Mouse (Mus musculus) ovary, postnatal 10 days (tissue): ENCODE measurements around the gene Gm10721.
"Not testable (repeated sequence)": the region's sequence is repeated elsewhere in the genome, so short reads cannot be mapped to it uniquely, and the experiment has no call there.

Experiments
- DNase-seq: peaks from one replicate; pipeline ENCODE4 v3.0.0; 2022; ENCODE audit warnings: low spot score

Gene Gm10721

DNA sequence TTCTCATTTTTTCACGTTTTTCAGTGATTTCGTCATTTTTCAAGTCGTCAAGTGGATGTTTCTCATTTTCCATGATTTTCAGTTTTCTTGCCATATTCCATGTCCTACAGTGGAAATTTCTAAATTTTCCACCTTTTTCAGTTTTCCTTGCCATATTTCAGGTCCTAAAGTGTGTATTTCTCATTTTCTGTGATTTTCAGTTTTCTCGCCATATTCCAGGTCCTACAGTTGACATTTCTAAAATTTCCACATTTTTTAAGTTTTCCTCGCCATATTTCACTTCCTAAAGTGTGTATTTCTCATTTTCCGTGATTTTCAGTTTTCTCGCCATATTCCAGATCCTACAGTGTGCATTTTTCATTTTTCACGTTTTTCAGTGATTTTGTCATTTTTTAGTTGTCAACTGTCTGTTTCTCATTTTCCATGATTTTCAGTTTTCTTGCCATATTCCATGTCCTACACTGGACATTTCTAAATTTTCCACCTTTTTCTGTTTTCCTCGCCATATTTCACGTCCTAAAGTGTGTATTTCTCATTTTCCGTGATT is at the start of gene Gm10721:
Gene Gm10721, plus strand, starts transcription at position 408 of the 547 bp plus-strand sequence.
- DNase-seq = not testable (repeated sequence)

DNA sequence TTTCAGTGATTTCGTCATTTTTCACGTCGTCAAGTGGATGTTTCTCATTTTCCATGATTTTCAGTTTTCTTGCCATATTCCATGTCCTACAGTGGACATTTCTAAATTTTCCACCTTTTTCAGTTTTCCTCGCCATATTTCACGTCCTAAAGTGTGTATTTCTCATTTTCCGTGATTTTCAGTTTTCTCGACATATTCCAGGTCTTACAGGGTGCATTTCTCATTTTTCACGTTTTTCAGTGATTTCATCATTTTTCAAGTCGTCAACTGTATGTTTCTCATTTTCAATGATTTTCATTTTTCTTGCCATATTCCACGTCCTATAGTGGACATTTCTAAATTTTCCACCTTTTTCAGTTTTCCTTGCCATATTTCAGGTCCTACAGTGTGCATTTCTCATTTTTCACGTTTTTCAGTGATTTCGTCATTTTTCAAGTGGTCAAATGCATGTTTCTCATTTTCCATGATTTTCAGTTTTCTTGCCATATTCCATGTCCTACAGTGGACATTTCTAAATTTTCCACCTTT is 12.4 kb upstream of the Gm10721 start, which contains the start of gene Gm10722:
Gene Gm10722, plus strand, starts transcription at position 478 of the 528 bp plus-strand sequence.
- DNase-seq = peak; percentile 24

DNA sequence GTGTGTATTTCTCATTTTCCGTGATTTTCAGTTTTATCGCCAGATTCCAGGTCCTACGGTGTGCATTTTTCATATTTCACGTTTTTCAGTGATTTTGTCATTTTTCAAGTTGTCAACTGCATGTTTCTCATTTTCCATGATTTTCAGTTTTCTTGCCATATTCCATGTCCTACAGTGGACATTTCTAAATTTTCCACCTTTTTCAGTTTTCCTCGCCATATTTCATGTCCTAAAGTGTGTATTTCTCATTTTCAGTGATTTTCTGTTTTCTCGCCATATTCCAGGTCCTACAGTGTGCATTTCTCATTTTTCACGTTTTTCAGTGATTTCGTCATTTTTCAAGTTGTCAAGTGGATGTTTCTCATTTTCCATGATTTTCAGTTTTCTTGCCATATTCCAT is 11.9 kb upstream of the Gm10721 start:
- DNase-seq = not testable (repeated sequence)

DNA sequence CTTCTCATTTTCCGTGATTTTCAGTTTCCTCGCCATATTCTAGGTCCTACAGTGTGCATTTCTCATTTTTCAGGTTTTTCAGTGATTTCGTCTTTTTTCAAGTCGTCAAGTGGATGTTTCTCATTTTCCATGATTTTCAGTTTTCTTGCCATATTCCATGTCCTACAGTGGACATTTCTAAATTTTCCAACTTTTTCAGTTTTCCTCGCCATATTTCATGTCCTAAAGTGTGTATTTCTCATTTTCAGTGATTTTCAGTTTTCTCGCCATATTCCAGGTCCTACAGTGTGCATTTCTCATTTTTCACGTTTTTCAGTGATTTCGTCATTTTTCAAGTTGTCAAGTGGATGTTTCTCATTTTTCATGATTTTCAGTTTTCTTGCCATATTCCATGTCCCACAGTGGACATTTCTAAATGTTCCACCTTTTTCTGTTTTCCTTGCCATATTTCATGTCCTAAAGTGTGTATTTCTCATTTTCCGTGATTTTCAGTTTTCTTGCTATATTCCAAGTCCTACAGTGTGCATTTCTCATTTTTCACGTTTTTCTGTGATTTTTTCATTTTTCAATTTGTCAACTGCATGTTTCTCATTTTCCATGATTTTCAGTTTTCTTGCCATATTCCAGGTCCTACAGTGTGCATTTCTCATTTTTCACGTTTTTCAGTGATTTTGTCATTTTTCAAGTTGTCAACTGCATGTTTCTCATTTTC is 10.8 kb upstream of the Gm10721 start:
- DNase-seq = peak; percentile 100

DNA sequence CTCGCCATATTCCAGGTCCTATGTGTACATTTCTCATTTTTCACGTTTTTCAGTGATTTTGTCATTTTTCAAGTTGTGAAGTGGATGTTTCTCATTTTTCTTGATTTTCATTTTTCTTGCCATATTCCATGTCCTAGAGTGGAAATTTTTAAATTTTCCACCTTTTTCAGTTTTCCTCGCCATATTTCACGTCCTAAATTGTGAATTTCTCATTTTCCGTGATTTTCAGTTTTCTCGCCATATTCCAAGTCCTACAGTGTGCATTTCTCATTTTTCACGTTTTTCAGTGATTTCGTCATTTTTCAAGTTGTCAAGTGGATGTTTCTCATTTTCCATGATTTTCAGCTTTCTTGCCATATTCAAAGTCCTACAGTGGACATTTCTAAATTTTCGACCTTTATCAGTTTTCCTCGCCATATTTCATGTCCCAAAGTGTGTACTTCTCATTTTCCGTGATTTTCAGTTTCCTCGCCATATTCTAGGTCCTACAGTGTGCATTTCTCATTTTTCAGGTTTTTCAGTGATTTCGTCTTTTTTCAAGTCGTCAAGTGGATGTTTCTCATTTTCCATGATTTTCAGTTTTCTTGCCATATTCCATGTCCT is 10.0 kb upstream of the Gm10721 start, which contains the start of gene Gm11168:
Gene Gm11168, plus strand, starts transcription at position 553 of the 603 bp plus-strand sequence.
- not testable (repeated sequence) for DNase-seq

DNA sequence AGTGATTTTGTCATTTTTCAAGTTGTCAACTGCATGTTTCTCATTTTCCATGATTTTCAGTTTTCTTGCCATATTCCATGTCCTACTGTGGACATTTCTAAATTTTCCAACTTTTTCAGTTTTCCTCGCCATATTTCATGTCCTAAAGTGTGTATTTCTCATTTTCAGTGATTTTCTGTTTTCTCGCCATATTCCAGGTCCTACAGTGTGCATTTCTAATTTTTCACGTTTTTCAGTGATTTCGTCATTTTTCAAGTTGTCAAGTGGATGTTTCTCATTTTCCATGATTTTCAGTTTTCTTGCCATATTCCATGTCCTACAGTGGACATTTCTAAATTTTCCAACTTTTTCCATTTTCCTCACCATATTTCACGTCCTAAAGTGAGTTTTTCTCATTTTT is 6.8 kb upstream of the Gm10721 start:
- not testable (repeated sequence) for DNase-seq

DNA sequence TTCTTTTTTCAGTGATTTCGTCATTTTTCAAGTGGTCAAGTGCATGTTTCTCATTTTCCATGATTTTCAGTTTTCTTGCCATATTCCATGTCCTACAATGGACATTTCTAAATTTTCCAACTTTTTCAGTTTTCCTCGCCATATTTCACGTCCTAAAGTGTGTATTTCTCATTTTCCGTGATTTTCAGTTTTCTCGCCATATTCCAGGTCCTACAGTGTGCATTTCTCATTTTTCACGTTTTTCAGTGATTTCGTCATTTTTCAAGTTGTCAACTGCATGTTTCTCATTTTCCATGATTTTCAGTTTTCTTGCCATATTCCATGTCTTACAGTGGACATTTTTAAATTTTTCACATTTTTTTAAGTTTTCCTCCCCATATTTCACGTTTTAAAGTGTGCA is 6.3 kb upstream of the Gm10721 start:
- peak; percentile 100 for DNase-seq

DNA sequence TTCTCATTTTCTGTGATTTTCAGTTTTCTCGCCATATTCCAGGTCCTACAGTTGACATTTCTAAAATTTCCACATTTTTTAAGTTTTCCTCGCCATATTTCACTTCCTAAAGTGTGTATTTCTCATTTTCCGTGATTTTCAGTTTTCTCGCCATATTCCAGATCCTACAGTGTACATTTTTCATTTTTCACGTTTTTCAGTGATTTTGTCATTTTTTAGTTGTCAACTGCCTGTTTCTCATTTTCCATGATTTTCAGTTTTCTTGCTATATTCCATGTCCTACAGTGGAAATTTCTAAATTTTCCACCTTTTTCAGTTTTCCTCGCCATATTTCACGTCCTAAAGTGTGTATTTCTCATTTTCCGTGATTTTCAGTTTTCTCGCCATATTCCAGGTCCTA is 5.7 kb upstream of the Gm10721 start:
- DNase-seq = not testable (repeated sequence)

DNA sequence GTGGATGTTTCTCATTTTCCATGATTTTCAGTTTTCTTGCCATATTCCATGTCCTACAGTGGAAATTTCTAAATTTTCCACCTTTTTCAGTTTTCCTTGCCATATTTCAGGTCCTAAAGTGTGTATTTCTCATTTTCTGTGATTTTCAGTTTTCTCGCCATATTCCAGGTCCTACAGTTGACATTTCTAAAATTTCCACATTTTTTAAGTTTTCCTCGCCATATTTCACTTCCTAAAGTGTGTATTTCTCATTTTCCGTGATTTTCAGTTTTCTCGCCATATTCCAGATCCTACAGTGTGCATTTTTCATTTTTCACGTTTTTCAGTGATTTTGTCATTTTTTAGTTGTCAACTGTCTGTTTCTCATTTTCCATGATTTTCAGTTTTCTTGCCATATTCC is 3.6 kb upstream of the Gm10721 start:
- not testable (repeated sequence) for DNase-seq

DNA sequence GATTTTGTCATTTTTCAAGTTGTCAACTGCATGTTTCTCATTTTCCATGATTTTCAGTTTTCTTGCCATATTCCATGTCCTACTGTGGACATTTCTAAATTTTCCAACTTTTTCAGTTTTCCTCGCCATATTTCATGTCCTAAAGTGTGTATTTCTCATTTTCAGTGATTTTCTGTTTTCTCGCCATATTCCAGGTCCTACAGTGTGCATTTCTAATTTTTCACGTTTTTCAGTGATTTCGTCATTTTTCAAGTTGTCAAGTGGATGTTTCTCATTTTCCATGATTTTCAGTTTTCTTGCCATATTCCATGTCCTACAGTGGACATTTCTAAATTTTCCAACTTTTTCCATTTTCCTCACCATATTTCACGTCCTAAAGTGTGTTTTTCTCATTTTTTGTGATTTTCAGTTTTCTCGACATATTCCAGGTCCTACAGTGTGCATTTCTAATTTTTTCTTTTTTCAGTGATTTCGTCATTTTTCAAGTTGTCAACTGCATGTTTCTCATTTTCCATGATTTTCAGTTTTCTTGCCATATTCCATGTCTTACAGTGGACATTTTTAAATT is 802 bp upstream of the Gm10721 start:
- not testable (repeated sequence) for DNase-seq

DNA sequence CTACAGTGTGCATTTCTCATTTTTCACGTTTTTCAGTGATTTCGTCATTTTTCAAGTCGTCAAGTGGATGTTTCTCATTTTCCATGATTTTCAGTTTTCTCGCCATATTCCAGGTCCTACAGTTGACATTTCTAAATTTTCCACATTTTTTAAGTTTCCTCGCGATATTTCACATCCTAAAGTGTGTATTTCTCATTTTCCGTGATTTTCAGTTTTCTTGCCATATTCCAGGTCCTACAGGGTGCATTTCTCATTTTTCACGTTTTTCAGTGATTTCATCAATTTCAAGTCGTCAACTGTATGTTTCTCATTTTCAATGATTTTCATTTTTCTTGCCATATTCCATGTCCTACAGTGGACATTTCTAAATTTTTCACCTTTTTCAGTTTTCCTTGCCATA is 2.4 kb downstream of the Gm10721 start, which contains the start of gene Gm10720:
Gene Gm10720, plus strand, starts transcription at position 301 of the 400 bp plus-strand sequence.
- not testable (repeated sequence) for DNase-seq

DNA sequence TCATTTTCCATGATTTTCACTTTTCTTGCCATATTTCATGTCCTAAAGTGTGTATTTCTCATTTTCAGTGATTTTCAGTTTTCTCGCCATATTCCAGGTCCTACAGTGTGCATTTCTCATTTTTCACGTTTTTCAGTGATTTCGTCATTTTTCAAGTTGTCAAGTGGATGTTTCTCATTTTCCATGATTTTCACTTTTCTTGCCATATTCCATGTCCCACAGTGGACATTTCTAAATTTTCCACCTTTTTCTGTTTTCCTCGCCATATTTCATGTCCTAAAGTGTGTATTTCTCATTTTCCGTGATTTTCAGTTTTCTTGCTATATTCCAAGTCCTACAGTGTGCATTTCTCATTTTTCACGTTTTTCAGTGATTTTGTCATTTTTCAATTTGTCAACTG is 3.0 kb downstream of the Gm10721 start:
- not testable (repeated sequence) for DNase-seq

DNA sequence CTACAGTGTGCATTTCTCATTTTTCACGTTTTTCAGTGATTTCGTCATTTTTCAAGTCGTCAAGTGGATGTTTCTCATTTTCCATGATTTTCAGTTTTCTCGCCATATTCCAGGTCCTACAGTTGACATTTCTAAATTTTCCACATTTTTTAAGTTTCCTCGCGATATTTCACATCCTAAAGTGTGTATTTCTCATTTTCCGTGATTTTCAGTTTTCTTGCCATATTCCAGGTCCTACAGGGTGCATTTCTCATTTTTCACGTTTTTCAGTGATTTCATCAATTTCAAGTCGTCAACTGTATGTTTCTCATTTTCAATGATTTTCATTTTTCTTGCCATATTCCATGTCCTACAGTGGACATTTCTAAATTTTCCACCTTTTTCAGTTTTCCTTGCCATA is 4.2 kb downstream of the Gm10721 start, which contains the start of gene Gm10719:
Gene Gm10719, plus strand, starts transcription at position 301 of the 400 bp plus-strand sequence.
- DNase-seq = not testable (repeated sequence)

DNA sequence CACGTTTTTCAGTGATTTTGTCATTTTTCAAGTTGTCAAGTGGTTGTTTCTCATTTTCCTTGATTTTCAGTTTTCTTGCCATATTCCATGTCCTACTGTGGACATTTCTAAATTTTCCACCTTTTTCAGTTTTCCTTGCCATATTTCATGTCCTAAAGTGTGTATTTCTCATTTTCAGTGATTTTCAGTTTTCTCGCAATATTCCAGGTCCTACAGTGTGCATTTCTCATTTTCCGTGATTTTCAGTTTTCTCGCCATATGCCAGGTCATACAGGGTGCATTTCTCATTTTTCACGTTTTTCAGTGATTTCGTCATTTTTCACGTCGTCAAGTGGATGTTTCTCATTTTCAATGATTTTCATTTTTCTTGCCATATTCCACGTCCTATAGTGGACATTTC is 6.0 kb downstream of the Gm10721 start:
- not testable (repeated sequence) for DNase-seq

DNA sequence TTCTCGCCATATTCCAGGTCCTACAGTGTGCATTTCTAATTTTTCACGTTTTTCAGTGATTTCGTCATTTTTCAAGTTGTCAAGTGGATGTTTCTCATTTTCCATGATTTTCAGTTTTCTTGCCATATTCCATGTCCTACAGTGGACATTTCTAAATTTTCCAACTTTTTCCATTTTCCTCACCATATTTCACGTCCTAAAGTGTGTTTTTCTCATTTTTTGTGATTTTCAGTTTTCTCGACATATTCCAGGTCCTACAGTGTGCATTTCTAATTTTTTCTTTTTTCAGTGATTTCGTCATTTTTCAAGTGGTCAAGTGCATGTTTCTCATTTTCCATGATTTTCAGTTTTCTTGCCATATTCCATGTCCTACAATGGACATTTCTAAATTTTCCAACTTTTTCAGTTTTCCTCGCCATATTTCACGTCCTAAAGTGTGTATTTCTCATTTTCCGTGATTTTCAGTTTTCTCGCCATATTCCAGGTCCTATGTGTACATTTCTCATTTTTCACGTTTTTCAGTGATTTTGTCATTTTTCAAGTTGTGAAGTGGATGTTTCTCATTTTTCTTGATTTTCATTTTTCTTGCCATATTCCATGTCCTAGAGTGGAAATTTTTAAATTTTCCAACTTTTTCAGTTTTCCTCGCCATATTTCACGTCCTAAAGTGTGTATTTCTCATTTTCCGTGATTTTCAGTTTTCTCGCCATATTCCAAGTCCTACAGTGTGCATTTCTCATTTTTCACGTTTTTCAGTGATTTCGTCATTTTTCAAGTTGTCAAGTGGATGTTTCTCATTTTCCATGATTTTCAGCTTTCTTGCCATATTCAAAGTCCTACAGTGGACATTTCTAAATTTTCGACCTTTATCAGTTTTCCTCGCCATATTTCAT is 7.1 kb downstream of the Gm10721 start:
- peak; percentile 38 for DNase-seq

DNA sequence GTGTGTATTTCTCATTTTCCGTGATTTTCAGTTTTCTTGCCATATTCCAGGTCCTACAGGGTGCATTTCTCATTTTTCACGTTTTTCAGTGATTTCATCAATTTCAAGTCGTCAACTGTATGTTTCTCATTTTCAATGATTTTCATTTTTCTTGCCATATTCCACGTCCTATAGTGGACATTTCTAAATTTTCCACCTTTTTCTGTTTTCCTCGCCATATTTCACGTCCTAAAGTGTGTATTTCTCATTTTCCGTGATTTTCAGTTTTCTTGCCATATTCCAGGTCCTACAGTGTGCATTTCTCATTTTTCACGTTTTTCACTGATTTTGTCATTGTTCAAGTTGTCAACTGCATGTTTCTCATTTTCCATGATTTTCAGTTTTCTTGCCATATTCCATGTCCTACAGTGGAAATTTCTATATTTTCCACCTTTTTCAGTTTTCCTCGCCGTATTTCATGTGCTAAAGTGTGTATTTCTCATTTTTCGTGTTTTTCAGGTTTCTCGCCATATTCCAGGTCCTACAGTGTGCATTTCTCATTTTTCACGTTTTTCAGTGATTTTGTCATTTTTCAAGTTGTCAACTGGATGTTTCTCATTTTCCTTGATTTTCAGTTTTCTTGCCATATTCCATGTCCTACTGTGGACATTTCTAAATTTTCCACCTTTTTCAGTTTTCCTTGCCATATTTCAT is 9.5 kb downstream of the Gm10721 start:
- peak; percentile 59 for DNase-seq

DNA sequence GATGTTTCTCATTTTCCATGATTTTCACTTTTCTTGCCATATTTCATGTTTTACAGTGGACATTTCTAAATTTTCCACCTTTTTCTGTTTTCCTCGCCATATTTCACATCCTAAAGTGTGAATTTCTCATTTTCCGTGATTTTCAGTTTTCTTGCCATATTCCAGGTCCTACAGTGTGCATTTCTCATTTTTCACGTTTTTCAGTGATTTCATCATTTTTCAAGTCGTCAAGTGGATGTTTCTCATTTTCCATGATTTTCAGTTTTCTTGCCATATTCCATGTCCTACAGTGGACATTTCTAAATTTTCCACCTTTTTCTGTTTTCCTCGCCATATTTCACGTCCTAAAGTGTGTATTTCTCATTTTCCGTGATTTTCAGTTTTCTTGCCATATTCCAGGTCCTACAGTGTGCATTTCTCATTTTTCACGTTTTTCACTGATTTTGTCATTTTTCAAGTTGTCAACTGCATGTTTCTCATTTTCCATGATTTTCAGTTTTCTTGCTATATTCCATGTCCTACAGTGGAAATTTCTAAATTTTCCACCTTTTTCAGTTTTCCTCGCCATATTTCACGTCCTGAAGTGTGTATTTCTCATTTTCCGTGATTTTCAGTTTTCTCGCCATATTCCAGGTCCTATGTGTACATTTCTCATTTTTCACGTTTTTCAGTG is 10.5 kb downstream of the Gm10721 start, which contains the start of gene Gm10718:
Gene Gm10718, plus strand, starts transcription at position 236 of the 673 bp plus-strand sequence.
- DNase-seq = not testable (repeated sequence)

DNA sequence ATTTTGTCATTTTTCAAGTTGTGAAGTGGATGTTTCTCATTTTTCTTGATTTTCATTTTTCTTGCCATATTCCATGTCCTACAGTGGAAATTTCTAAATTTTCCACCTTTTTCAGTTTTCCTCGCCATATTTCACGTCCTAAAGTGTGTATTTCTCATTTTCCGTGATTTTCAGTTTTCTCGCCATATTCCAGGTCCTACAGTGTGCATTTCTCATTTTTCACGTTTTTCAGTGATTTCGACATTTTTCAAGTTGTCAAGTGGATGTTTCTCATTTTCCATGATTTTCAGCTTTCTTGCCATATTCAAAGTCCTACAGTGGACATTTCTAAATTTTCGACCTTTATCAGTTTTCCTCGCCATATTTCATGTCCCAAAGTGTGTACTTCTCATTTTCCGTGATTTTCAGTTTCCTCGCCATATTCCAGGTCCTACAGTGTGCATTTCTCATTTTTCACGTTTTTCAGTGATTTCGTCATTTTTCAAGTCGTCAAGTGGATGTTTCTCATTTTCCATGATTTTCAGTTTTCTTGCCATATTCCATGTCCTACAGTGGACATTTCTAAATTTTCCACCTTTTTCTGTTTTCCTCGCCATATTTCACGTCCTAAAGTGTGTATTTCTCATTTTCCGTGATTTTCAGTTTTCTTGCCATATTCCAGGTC is 11.2 kb downstream of the Gm10721 start:
- peak; percentile 96 for DNase-seq

DNA sequence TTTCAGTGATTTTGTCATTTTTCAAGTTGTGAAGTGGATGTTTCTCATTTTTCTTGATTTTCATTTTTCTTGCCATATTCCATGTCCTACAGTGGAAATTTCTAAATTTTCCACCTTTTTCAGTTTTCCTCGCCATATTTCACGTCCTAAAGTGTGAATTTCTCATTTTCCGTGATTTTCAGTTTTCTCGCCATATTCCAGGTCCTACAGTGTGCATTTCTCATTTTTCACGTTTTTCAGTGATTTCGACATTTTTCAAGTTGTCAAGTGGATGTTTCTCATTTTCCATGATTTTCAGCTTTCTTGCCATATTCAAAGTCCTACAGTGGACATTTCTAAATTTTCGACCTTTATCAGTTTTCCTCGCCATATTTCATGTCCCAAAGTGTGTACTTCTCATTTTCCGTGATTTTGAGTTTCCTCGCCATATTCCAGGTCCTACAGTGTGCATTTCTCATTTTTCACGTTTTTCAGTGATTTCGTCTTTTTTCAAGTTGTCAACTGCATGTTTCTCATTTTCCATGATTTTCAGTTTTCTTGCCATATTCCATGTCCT is 12.1 kb downstream of the Gm10721 start, which contains the start of gene Gm10717:
Gene Gm10717, plus strand, starts transcription at position 506 of the 556 bp plus-strand sequence.
- DNase-seq = peak; percentile 31
